Mouse (Mus musculus) c-Kit-positive CD71-positive TER-119-positive erythroid progenitor cells, embryonic 14.5 days (primary cell): ENCODE measurements around the gene Asgr1.
A peak's percentile ranks its signal among the peaks of the same experiment; 100 is the strongest.
"Not testable (repeated sequence)": the region's sequence is repeated elsewhere in the genome, so short reads cannot be mapped to it uniquely, and the experiment has no call there.

Source experiments
- DNase-seq: peaks from one replicate; pipeline ENCODE4 v3.0.0-alpha.2; 2013; ENCODE audit warnings: low spot score

The Asgr1 gene

GRCm38 (mm10) chr11:70068245-70068644 lies 14.4 kb downstream of the Asgr1 start:
- no peak for DNase-seq

DNA sequence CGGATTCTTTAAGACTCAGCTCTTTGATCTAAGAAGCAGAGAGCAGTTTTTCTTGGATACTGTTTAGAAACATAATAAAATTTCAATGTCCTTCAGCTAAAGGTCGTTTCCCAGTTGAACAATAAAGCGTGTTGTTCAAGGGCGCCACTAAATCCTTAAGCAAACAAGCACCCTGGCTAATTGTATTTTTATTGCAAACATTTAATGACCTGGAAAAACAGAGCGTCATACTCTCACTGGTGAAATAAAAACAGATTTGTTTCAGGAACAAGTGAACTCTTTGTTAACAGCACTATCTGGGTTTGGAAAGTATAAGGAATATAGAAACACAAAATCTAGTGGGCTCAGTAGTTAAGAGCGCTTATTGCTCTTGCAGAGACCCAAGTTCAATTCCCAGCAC lies 16.2 kb downstream of the Asgr1 start:
- no peak for DNase-seq

DNA sequence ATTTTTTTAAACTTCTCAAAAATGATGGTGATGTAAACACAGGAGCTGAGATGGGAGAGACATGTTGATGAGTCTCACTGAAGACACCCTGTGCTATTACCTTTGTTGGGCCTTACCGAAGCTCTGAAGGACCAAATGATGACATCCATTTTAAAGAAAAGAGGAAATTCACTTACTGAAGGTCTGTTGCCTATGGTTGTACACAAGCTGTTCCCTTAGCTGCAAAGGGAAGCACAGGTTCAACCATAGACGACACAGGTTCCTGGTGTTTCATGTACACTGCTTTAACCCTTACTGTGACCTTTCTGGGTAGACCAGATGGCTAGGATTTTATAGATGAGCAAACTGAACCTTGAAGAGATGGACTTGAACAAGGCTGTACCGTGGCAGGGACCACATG lies 16.7 kb downstream of the Asgr1 start:
- DNase-seq = not testable (repeated sequence)

- peak; percentile 52 for DNase-seq
These were observed 20.6 kb downstream of the Asgr1 start for GRCm38 (mm10) chr11:70074379-70075071.

- peak; percentile 68 for DNase-seq
These were observed 21.7 kb downstream of the Asgr1 start for GRCm38 (mm10) chr11:70075581-70075980.

DNA sequence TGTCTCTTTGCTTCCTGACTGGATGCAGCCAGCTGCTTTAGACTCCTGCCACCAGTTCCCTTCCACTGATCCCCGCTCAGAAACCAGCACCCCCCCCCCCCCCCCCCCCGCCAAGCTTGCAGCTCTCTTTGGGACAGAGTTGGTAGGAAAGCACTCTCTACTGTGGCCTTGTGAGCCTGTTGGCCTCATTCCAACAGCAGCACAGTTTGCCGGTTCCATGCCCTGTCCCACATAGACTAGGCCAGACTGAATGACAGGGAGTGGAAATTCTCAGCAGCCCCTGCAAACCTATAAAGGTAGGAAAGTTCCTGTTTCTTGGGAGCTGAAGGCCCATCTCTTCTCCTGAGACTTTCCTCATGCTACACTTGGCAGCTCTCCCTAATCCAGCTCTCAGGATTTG lies 23.6 kb downstream of the Asgr1 start:
- DNase-seq = no peak

DNA sequence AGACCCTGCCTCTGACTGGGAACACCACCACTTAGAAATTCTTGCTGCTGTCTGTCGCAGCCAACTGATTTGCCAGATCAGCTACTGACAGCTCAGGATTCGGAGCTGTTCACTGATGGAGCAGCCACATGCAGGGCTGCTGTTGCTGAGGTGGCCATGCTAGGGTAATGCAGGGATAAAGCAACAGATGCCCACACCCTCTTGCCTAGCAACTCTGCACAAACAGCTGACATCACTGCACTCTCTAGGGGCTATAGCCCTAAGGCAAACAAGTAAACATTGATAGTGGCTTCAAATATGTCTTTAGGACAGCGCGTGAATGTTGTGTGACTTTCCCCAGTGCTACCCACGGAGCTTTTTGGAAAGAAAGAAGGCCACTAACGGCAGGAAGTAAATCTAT lies 25.3 kb downstream of the Asgr1 start:
- no peak for DNase-seq

DNA sequence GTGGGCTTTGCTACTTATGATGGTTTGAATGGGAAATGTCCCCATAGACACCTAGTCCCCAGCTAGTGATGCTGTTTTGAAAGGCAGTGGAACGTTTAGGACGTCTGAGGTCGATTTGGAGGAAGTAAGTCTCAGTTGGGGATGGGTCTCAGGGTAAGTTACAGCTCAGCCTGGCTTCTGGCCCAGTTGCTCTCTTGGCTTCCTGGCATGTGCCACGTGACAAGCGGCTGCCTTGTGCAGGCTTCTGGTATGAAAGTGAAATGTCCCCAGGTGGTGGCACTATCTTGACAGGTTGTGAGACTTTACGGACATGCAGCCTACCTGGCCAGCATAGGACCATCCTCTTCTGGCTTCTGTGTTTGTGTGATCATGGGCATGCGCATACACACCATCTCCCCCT lies 26.0 kb downstream of the Asgr1 start:
- no peak for DNase-seq

DNA sequence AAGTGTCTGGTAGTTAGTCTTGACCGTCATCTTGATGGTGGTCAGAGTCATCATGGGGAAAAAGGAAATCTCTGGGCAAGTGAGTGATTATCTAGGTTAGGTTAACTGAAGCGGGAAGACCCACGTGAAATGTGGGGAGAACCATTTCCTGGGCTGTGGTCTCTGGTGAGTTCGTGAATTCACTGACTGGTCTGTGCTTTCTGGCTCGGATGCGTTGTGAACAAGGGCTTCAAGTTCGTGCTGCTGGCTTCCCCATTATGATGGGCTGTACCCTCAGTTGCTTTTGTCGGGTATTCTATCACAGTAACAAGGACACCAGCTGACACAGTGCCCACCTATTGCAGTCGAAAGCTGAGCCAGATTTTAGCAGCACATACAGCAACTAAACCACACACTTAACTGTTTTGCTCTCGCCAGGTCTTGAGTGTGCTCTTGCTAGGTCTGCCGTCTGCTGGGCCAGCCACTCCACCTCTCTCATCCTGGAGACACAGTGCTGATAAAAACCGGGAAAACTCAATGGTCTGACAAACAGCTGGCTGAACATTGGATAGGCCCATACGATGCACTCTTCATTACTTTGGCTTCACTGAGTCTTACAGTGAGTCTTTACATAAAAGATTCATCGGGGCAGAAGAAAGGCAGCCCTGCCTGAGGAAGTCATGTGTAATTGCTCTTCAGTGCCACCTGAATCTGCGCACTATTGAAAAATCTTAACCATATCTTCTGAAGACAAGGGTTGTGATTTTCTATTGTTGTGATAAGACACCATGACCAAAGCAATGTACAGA lies 27.1 kb downstream of the Asgr1 start:
- no peak for DNase-seq

- DNase-seq = no peak
These were observed 30.7 kb downstream of the Asgr1 start for GRCm38 (mm10) chr11:70084563-70084962.

GRCm38 (mm10) chr11:70091986-70092783 lies 38.3 kb downstream of the Asgr1 start, which contains the start of gene Asgr2:
Asgr2 (plus strand) TSS chr11:70092644.
- DNase-seq = no peak

GRCm38 (mm10) chr11:70097396-70097795 lies 43.5 kb downstream of the Asgr1 start:
- no peak for DNase-seq

GRCm38 (mm10) chr11:70099102-70099501 lies 45.2 kb downstream of the Asgr1 start:
- DNase-seq = no peak

DNA sequence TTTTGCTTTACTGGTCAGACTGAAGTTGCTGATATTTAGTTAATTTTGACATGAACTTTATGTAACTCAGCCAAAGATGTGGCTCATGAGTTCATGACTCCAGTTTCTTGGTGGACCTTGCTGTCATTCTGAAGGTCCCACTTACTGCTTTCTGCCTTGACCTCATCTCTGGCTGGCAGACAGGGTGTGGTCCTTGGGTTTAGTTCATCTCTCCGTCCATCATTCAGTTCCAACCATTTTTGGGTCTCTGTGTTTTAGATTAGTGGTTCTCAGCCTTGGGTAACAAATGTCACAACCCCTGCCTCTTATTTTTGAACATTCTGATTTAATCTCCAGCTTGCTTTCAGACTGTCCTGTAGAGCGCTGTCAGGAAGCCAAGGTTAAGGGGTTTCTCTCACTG lies 45.9 kb downstream of the Asgr1 start:
- no peak for DNase-seq

DNA sequence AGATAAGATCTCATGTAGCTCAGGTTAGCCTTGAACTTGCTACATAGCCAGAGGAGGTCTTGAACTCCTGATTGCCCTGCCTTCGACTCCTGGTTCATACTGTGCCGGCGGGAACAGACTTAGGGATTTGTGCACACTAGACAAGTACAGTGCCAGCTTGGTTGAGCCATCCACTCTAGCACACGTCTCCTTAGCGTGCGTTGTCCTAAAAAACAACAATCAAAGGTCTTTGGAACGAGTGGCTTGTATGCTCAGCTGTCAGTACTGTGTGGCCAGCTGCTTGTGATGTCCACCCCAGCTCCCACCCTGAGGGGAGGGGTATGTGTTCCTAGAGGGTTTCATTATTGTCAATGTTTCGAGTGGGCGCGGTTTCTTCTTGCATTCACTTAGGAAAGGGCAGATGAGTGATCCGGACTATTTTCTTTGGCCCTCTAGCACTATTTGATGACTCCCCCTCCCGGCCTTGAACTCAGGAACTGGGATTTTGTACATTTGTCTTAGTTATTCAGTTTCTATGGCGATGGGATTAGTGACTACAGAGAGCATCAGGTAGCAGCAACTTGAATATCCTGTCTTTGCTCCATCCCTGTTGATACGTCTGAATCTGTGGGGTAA lies 49.9 kb downstream of the Asgr1 start:
- DNase-seq = no peak

GRCm38 (mm10) chr11:70107085-70107484 lies 53.2 kb downstream of the Asgr1 start:
- DNase-seq = no peak
